13 mouse cellular contexts compared by ENCODE assay signal in the genomic region with DNA sequence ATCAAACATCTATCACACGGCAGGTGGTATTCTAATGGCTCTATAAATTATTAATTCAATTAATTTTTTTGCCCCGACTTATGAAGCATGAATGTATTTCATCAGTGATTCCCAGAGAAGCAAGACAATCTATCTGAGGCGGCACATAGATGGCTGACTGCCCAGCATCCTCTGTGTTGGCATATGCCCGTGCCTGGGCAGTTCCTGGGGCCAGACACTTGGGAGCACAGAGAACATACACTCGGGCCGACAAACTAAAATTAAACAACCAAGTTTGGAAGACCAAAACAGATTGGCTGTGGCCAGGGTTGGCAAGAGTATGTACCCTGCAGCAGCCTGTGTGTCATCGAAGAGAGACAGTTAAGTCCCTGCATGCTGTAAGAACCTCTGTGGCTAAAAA.
DNase-seq lines count a peak whose midpoint lies in the region; ATAC-seq and TF ChIP-seq lines count a peak whose summit lies in the region.
"Had no signal": no experiment of that assay in that cellular context is flagged by ENCODE, and none has a peak within 500 bp of the region (broad histone marks: within the 10 kb centered on the region; RNA-seq: fewer than 3 reads in every experiment).

No protein-coding gene starts in this region.

- no peak overlapping the region for H3K4me2 ChIP-seq in heart, embryonic 12.5 days
- no peak overlapping the region for H3K4me2 ChIP-seq in liver, postnatal 0 days (ENCODE audit: low read depth, low read length)
- H3K4me2 ChIP-seq: liver, embryonic 15.5 days had no signal

- H3K36me3 ChIP-seq in heart, embryonic 12.5 days = no peaks in the 10 kb centered on the region
- H3K36me3 ChIP-seq in liver, postnatal 0 days (replicated peaks; ENCODE audit: insufficient read depth, low read length) = no peaks in the 10 kb centered on the region
- H3K36me3 ChIP-seq: liver, embryonic 15.5 days had no signal

- no peak overlapping the region for H3K27ac ChIP-seq in heart, embryonic 12.5 days (ENCODE audit: poor library complexity, severe bottlenecking)
- peak overlapping the region; percentile 33; the same call in 1 of the 2 replicates for H3K27ac ChIP-seq in cerebellum, adult 2 months (ENCODE audit: insufficient read depth, low read length)
- no peak overlapping the region for H3K27ac ChIP-seq in liver, postnatal 0 days (ENCODE audit: low read depth)
- H3K27ac ChIP-seq: kidney, postnatal 0 days; liver, embryonic 15.5 days; macrophage had no signal

- no peaks in the 10 kb centered on the region for H3K27me3 ChIP-seq in heart, embryonic 12.5 days (replicated peaks)
- H3K27me3 ChIP-seq in cerebellum, adult 2 months (ENCODE audit: control insufficient read depth, insufficient read depth, low read length) = no peaks in the 10 kb centered on the region
- no peaks in the 10 kb centered on the region for H3K27me3 ChIP-seq in liver, postnatal 0 days (ENCODE audit: insufficient read depth, low read length)
- H3K27me3 ChIP-seq: liver, embryonic 15.5 days had no signal

- no peak overlapping the region for H3K9ac ChIP-seq in heart, embryonic 12.5 days
- no peak overlapping the region for H3K9ac ChIP-seq in liver, postnatal 0 days (replicated peaks)
- H3K9ac ChIP-seq: liver, embryonic 15.5 days had no signal

- 0 out of 2 replicates have a peak, but pooled peaks cover 4% of the 10 kb centered on the region for H3K4me1 ChIP-seq in heart, embryonic 12.5 days (replicated peaks)
- H3K4me1 ChIP-seq in cerebellum, adult 2 months (ENCODE audit: control insufficient read depth, insufficient read depth, low read length) = peaks cover 31% of the 10 kb centered on the region
- no peaks in the 10 kb centered on the region for H3K4me1 ChIP-seq in liver, postnatal 0 days (ENCODE audit: insufficient read depth)
- H3K4me1 ChIP-seq: liver, embryonic 15.5 days had no signal

- TF ChIP-seq POLR2A in cerebellum, adult 2 months (IDR thresholded peaks at IDR 0.05; ENCODE audit: borderline replicate concordance, insufficient read depth, low read length) = no peak

- H3K9me3 ChIP-seq in heart, embryonic 12.5 days (replicated peaks) = no peaks in the 10 kb centered on the region
- H3K9me3 ChIP-seq in liver, postnatal 0 days (ENCODE audit: low read length) = no peaks in the 10 kb centered on the region
- H3K9me3 ChIP-seq: liver, embryonic 15.5 days had no signal

- DNase-seq in heart, adult 11 months = peak; percentile 94
- DNase-seq in brain, adult 2 months (ENCODE audit: low read depth, low spot score) = peak; percentile 92
- DNase-seq in cerebellum, adult 2 months = peak; percentile 91 to 95
- peak; percentile 30 to 41 for DNase-seq in heart, adult 9 months (ENCODE audit: low spot score in 2 of 2)
- no peak for DNase-seq in liver, postnatal 0 days
- no peak for DNase-seq in lung, postnatal 36 days
- DNase-seq: right cerebral cortex, postnatal 14 days; thymus, adult 18-20 months had no signal

- TF ChIP-seq CTCF in cerebellum, adult 2 months (IDR thresholded peaks at IDR 0.05; ENCODE audit: borderline replicate concordance, insufficient read depth, low read depth, low read length) = no peak
- TF ChIP-seq CTCF in liver, postnatal 0 days (IDR thresholded peaks at IDR 0.05; ENCODE audit: low read depth) = no peak

- ATAC-seq in heart, embryonic 12.5 days (ENCODE audit: insufficient number of reproducible peaks, low FRiP score) = no peak
- ATAC-seq in liver, postnatal 0 days = no peak
- ATAC-seq: inflammation-experienced regulatory T-cells, adult 6 months had no signal

- WGBS in heart, embryonic 12.5 days = 85% methylated on average over 7 of the region's 7 CpGs
- 11% methylated on average over 7 of the region's 7 CpGs for WGBS in cerebellum, adult 2 months
- 83% methylated on average over 7 of the region's 7 CpGs for WGBS in liver, postnatal 0 days (ENCODE audit: insufficient replicate concordance)

- H3K4me3 ChIP-seq in heart, embryonic 12.5 days = no peak overlapping the region
- no peak overlapping the region for H3K4me3 ChIP-seq in cerebellum, adult 2 months (replicated peaks; ENCODE audit: insufficient read depth, low read depth, low read length)
- no peak overlapping the region for H3K4me3 ChIP-seq in liver, postnatal 0 days (ENCODE audit: low read depth, low read length)
- H3K4me3 ChIP-seq: liver, embryonic 15.5 days had no signal

- TF ChIP-seq EP300 in liver, postnatal 0 days (IDR thresholded peaks at IDR 0.05; ENCODE audit: low read depth) = no peak

Comparison
In these comparisons a context has a peak if more than half of its experiments do, and no peak if none do; other contexts are left out.
1. DNase-seq: peak in heart, adult 11 months (single experiment), brain, adult 2 months (single experiment), cerebellum, adult 2 months (2 of 2) and heart, adult 9 months (2 of 2); none in liver, postnatal 0 days (single experiment) and lung, postnatal 36 days (single experiment).